Mouse (Mus musculus): ENCODE data around the gene Ppm1m.
"Not testable (repeated sequence)": the region's sequence is repeated elsewhere in the genome, so short reads cannot be mapped to it uniquely, and the experiment has no call there.

Gene Ppm1m

GRCm38 (mm10) chr9:106191355-106191754 is 8.2 kb downstream of the Ppm1m start:
- DNase-seq: no peak

GRCm38 (mm10) chr9:106183996-106184395 is 15.6 kb downstream of the Ppm1m start:
- DNase-seq: no peak

GRCm38 (mm10) chr9:106182146-106182545 is 17.4 kb downstream of the Ppm1m start:
- no peak for DNase-seq

- DNase-seq: no peak
Observed at GRCm38 (mm10) chr9:106179964-106180363, 19.6 kb downstream of the Ppm1m start.

- DNase-seq: no peak
Observed at GRCm38 (mm10) chr9:106179454-106179853, 20.1 kb downstream of the Ppm1m start.

GRCm38 (mm10) chr9:106177799-106178198 is 21.7 kb downstream of the Ppm1m start:
- DNase-seq: no peak

GRCm38 (mm10) chr9:106176769-106177168 is 22.8 kb downstream of the Ppm1m start:
- DNase-seq: no peak

- DNase-seq: no peak
Observed at GRCm38 (mm10) chr9:106175552-106176200, 23.9 kb downstream of the Ppm1m start.

- DNase-seq: no peak
Observed at GRCm38 (mm10) chr9:106173363-106173762, 26.2 kb downstream of the Ppm1m start.

- DNase-seq: no peak
Observed at GRCm38 (mm10) chr9:106172527-106172926, 27.0 kb downstream of the Ppm1m start.

- peak; percentile 85 for DNase-seq
Observed at GRCm38 (mm10) chr9:106171346-106172158, 28.0 kb downstream of the Ppm1m start.

- DNase-seq: peak; percentile 89
Observed at GRCm38 (mm10) chr9:106170556-106171345, 28.8 kb downstream of the Ppm1m start, which contains the start of gene Wdr82. Wdr82 (plus strand) TSS chr9:106170928.

GRCm38 (mm10) chr9:106169917-106170316 is 29.6 kb downstream of the Ppm1m start:
- no peak for DNase-seq

- DNase-seq: not testable (repeated sequence)
Observed at GRCm38 (mm10) chr9:106169006-106169405, 30.5 kb downstream of the Ppm1m start.

GRCm38 (mm10) chr9:106167703-106168102 is 31.8 kb downstream of the Ppm1m start:
- DNase-seq: no peak

- DNase-seq: no peak
Observed at GRCm38 (mm10) chr9:106167241-106167640, 32.3 kb downstream of the Ppm1m start.

GRCm38 (mm10) chr9:106166709-106167108 is 32.8 kb downstream of the Ppm1m start:
- DNase-seq: no peak

- DNase-seq: no peak
Observed at GRCm38 (mm10) chr9:106160426-106160825, 39.1 kb downstream of the Ppm1m start.

- DNase-seq: peak; percentile 99
Observed at GRCm38 (mm10) chr9:106159784-106160301, 39.7 kb downstream of the Ppm1m start.

- no peak for DNase-seq
Observed at GRCm38 (mm10) chr9:106159237-106159636, 40.3 kb downstream of the Ppm1m start.

- peak; percentile 50 for DNase-seq
Observed at GRCm38 (mm10) chr9:106158037-106158491, 41.5 kb downstream of the Ppm1m start, which contains the start of gene Glyctk. Glyctk (minus strand) TSS chr9:106158138.

GRCm38 (mm10) chr9:106157623-106157925 is 42.0 kb downstream of the Ppm1m start:
- peak; percentile 68 for DNase-seq
